Mouse (Mus musculus) liver, adult 2 months (tissue): ENCODE data around the gene Tmem223. TPM values are rescaled to one million over a fixed set of nuclear protein-coding genes. Genes with fewer than 3 reads are reported as not detected.
A peak's percentile ranks its signal among the peaks of the same experiment; 100 is the strongest.

Experiments used
- DNase-seq: peaks from one replicate; pipeline ENCODE4 v3.0.0-alpha.2; 2011; ENCODE audit warnings: low read depth, low spot score; ENCODE audit errors: extremely low read depth
- H3K27ac ChIP-seq: fragments of 200-500 bp; replicated peaks from 2 replicates; pipeline ENCODE4 v1.5.1; 2012; ENCODE audit warnings: low read depth, mild to moderate bottlenecking, control low read depth, inconsistent platforms, low read length; ENCODE audit not compliant: insufficient read depth
- H3K27me3 ChIP-seq: fragments of 200-500 bp; 2 replicates; pipeline ENCODE4 v1.6.1; 2012; ENCODE audit warnings: mild to moderate bottlenecking, moderate library complexity, low read length, inconsistent platforms; ENCODE audit not compliant: control insufficient read depth, insufficient read depth
- H3K36me3 ChIP-seq: fragments of 200-500 bp; 2 replicates; pipeline ENCODE4 v1.6.1; 2012; ENCODE audit warnings: low read length, inconsistent platforms; ENCODE audit not compliant: control insufficient read depth, insufficient read depth
- H3K4me1 ChIP-seq: fragments of 200-500 bp; 2 replicates; pipeline ENCODE4 v1.6.1; 2011; ENCODE audit warnings: low read length; ENCODE audit not compliant: control insufficient read depth, insufficient read depth
- H3K4me3 ChIP-seq: fragments of 200-500 bp; 2 replicates; pipeline ENCODE4 v1.5.1; 2011; ENCODE audit warnings: low read depth, mild to moderate bottlenecking, control low read depth, low read length, moderate library complexity; ENCODE audit not compliant: insufficient read depth
- H3K79me2 ChIP-seq: fragments of 200-500 bp; 2 replicates; pipeline ENCODE4 v1.6.1; 2012; ENCODE audit warnings: inconsistent platforms, mild to moderate bottlenecking, low read length, moderate library complexity; ENCODE audit not compliant: control insufficient read depth, insufficient read depth
- H3K9ac ChIP-seq: fragments of 200-500 bp; 2 replicates; pipeline ENCODE4 v1.6.1; 2012; ENCODE audit warnings: low read depth, mild to moderate bottlenecking, control low read depth, inconsistent platforms, low read length
- CTCF ChIP-seq: fragments of 200-500 bp; IDR thresholded peaks from 2 replicates; pipeline ENCODE4 v1.5.1; 2011; ENCODE audit warnings: low read depth, low read length, control low read depth
- POLR2A ChIP-seq: fragments of 200-500 bp; IDR thresholded peaks from 2 replicates; pipeline ENCODE4 v1.6.1; 2011; ENCODE audit warnings: low read length, control low read depth; ENCODE audit not compliant: insufficient read depth; ENCODE audit errors: extremely low read depth
- WGBS: fragments of 180-500 bp; shearing (Covaris S2); methylation state at CpG from one replicate; pipeline ENCODE4 v1.1.7; 2018; 5-methylcytosine and 5-hydroxymethylcytosine counted together
- polyA plus RNA-seq: library from polyadenylated mRNA; depleted of rRNA; stranded (reverse); fragments of >200 nt; gene quantifications from 2 replicates; pipeline ENCODE4 v1.2.3, GENCODE M21; 2012
- total RNA-seq: library from RNA; depleted of rRNA; stranded (reverse); fragments of >200 nt; gene quantifications from 2 replicates; pipeline ENCODE4 v1.2.3, GENCODE M21; 2014

Gene Tmem223
- total and polyA plus RNA-seq, 2 experiments, result 66.9 to 122 TPM

GRCm38 (mm10) chr19:8798947-8799315 lies 28.1 kb downstream of the Tmem223 start:
- H3K27ac ChIP-seq, result no peak overlapping the region
- TF ChIP-seq POLR2A, result no peak
- no peak for TF ChIP-seq CTCF
- no peak overlapping the region for H3K4me3 ChIP-seq
- H3K9ac ChIP-seq, result no peak overlapping the region
- H3K4me1 ChIP-seq, result peaks cover 6% of the 10 kb centered on the region; the same call in 1 of the 2 replicates
- H3K79me2 ChIP-seq, result no peaks in the 10 kb centered on the region
- no peak for DNase-seq
- peaks cover 5% of the 10 kb centered on the region; the same call in 1 of the 2 replicates for H3K36me3 ChIP-seq
- H3K27me3 ChIP-seq, result no peaks in the 10 kb centered on the region

- Histone ChIP-seq H3K27ac (no peak within 1 kb of the TSS), H3K36me3 (peaks cover 3% of the 10 kb centered on the region; the same call in 1 of the 2 replicates), H3K27me3 (no peaks in the 10 kb centered on the region), H3K4me3 (peak within 1 kb of the TSS; percentile 65), H3K79me2 (no peaks in the 10 kb centered on the region), H3K4me1 (peaks cover 6% of the 10 kb centered on the region; the same call in 1 of the 2 replicates), H3K9ac (peak within 1 kb of the TSS; percentile 61)
- WGBS, result 1% methylated on average over 30 of the region's 30 CpGs
- DNase-seq, result peak; percentile 92
- TF ChIP-seq POLR2A (no peak), CTCF (no peak)
Observed at GRCm38 (mm10) chr19:8802130-8802821, 31.5 kb downstream of the Tmem223 start, which contains the start of gene Zbtb3. Zbtb3 (plus strand) TSS chr19:8802555.

DNA sequence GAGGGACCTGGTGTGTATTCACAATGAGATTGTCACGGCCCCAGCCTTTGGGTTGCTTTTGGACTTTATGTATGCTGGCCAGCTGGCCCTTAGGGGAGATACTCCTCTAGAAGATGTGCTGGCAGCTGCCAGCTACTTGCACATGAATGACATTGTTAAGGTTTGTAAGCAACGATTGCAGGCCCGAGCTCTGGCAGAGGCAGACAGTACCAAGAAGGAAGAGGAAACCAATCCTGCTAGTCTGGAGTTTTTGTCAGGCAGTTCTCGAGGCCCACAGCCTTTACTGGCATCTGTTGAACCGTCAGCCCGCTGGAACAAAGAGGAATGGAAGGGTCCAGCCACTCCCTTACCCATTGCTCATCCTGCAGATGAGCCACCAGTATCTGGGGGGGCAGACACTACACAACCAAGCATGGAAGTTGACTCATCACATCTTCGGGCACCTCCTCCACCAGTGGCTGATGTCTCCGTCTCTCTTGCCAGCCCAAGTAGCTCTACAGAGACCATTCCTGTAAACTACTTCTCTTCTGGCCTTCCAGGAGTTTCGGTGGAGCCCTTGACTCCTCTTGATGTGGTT lies 32.5 kb downstream of the Tmem223 start:
- Histone ChIP-seq H3K9ac (no peak overlapping the region), H3K27me3 (no peaks in the 10 kb centered on the region), H3K36me3 (peaks cover 5% of the 10 kb centered on the region; the same call in 1 of the 2 replicates), H3K79me2 (no peaks in the 10 kb centered on the region), H3K27ac (no peak overlapping the region), H3K4me3 (no peak overlapping the region), H3K4me1 (peaks cover 3% of the 10 kb centered on the region; the same call in 1 of the 2 replicates)
- no peak for TF ChIP-seq POLR2A
- no peak for TF ChIP-seq CTCF
- WGBS, result 88% methylated on average over 9 of the region's 9 CpGs
- DNase-seq, result no peak

GRCm38 (mm10) chr19:8803879-8804660 lies 33.3 kb downstream of the Tmem223 start:
- Histone ChIP-seq H3K9ac (no peak overlapping the region), H3K27me3 (no peaks in the 10 kb centered on the region), H3K79me2 (no peaks in the 10 kb centered on the region), H3K4me1 (peaks cover 3% of the 10 kb centered on the region; the same call in 1 of the 2 replicates), H3K36me3 (peaks cover 7% of the 10 kb centered on the region; the same call in 1 of the 2 replicates), H3K27ac (no peak overlapping the region), H3K4me3 (no peak overlapping the region)
- no peak for DNase-seq
- TF ChIP-seq POLR2A, result no peak
- no peak for TF ChIP-seq CTCF
- WGBS, result 91% methylated on average over 11 of the region's 11 CpGs

GRCm38 (mm10) chr19:8806810-8807209 lies 36.0 kb downstream of the Tmem223 start:
- H3K36me3 ChIP-seq, result peaks cover 19% of the 10 kb centered on the region
- peaks cover 2% of the 10 kb centered on the region; the same call in 1 of the 2 replicates for H3K4me1 ChIP-seq
- no peaks in the 10 kb centered on the region for H3K79me2 ChIP-seq
- H3K9ac ChIP-seq, result no peak overlapping the region
- peak; percentile 33 for DNase-seq
- H3K27me3 ChIP-seq, result no peaks in the 10 kb centered on the region
- H3K4me3 ChIP-seq, result no peak overlapping the region
- WGBS, result 86% methylated on average over 5 of the region's 5 CpGs
- no peak for TF ChIP-seq POLR2A
- TF ChIP-seq CTCF, result no peak
- no peak overlapping the region for H3K27ac ChIP-seq
